Mouse (Mus musculus) spleen, postnatal 36 days (tissue): ENCODE data around the gene Rnps1.
A peak's percentile ranks its signal among the peaks of the same experiment; 100 is the strongest.
"Not testable (repeated sequence)": the region's sequence is repeated elsewhere in the genome, so short reads cannot be mapped to it uniquely, and the experiment has no call there.

Source experiments
- DNase-seq, 2 experiments: peaks; one replicate each; pipeline ENCODE4 v3.0.0; 2022; ENCODE audit warnings: low spot score in 2 of 2, mixed read lengths in 1 of 2

Rnps1 gene

GRCm38 (mm10) chr17:24414230-24414976 lies at the start of gene Rnps1:
Gene Rnps1 (plus strand): TSS chr17:24414565.
- DNase-seq: peak; percentile 91 to 93

GRCm38 (mm10) chr17:24365863-24366262 lies 48.5 kb upstream of the Rnps1 start:
- no peak for DNase-seq

- no peak for DNase-seq
Measured at GRCm38 (mm10) chr17:24375094-24375712, 39.2 kb upstream of the Rnps1 start.

GRCm38 (mm10) chr17:24375886-24376285 lies 38.5 kb upstream of the Rnps1 start:
- no peak for DNase-seq

GRCm38 (mm10) chr17:24378496-24378895 lies 35.9 kb upstream of the Rnps1 start:
- no peak for DNase-seq

GRCm38 (mm10) chr17:24383789-24384188 lies 30.6 kb upstream of the Rnps1 start:
- DNase-seq: no peak

GRCm38 (mm10) chr17:24388711-24389110 lies 25.7 kb upstream of the Rnps1 start:
- DNase-seq: no peak

GRCm38 (mm10) chr17:24389865-24390264 lies 24.5 kb upstream of the Rnps1 start:
- DNase-seq: no peak

- DNase-seq: no peak
Measured at GRCm38 (mm10) chr17:24391149-24391548, 23.2 kb upstream of the Rnps1 start.

- DNase-seq: no peak
Measured at GRCm38 (mm10) chr17:24393527-24393926, 20.8 kb upstream of the Rnps1 start.

GRCm38 (mm10) chr17:24394456-24394855 lies 19.9 kb upstream of the Rnps1 start:
- no peak for DNase-seq

GRCm38 (mm10) chr17:24402371-24402770 lies 12.0 kb upstream of the Rnps1 start:
- no peak for DNase-seq

GRCm38 (mm10) chr17:24407116-24407803 lies 7.1 kb upstream of the Rnps1 start:
- no peak for DNase-seq

- DNase-seq: peak; percentile 37 to 47
Measured at GRCm38 (mm10) chr17:24413557-24414211, 681 bp upstream of the Rnps1 start.

GRCm38 (mm10) chr17:24415011-24415410 lies 646 bp downstream of the Rnps1 start:
- DNase-seq: no peak

- no peak for DNase-seq
Measured at GRCm38 (mm10) chr17:24416051-24416652, 1.8 kb downstream of the Rnps1 start.

GRCm38 (mm10) chr17:24423114-24423513 lies 8.7 kb downstream of the Rnps1 start:
- DNase-seq: no peak

- no peak for DNase-seq
Measured at GRCm38 (mm10) chr17:24424489-24424888, 10.1 kb downstream of the Rnps1 start.

GRCm38 (mm10) chr17:24425326-24425725 lies 11.0 kb downstream of the Rnps1 start:
- DNase-seq: not testable (repeated sequence)

GRCm38 (mm10) chr17:24425905-24426304 lies 11.5 kb downstream of the Rnps1 start:
- DNase-seq: no peak

GRCm38 (mm10) chr17:24426471-24427169 lies 12.3 kb downstream of the Rnps1 start, which contains the start of gene Eci1:
Gene Eci1 (plus strand): TSS chr17:24426641.
- DNase-seq: peak; percentile 93 to 94
